Mouse (Mus musculus) MEL (cell line): ENCODE results near the gene 4933428G20Rik.

ENCODE experiments used
- EP300 ChIP-seq, 2 experiments: IDR thresholded peaks; 2 replicates each; pipeline ENCODE4 v1.6.1; 2011; ENCODE audit warnings: improper control_type of control experiment in 2 of 2, low read length in 2 of 2, low read depth in 1 of 2, mild to moderate bottlenecking in 1 of 2
- ETS1 ChIP-seq: IDR thresholded peaks from 2 replicates; pipeline ENCODE4 v1.6.1; 2012; ENCODE audit warnings: low read depth, mild to moderate bottlenecking, inconsistent platforms, low read length, improper control_type of control experiment, moderate library complexity
- GATA1 ChIP-seq: IDR thresholded peaks from 2 replicates; pipeline ENCODE4 v1.6.1; 2011; ENCODE audit warnings: low read depth, low read length, improper control_type of control experiment
- HCFC1 ChIP-seq: IDR thresholded peaks from 2 replicates; pipeline ENCODE4 v1.6.1; 2012; ENCODE audit warnings: low read depth, mild to moderate bottlenecking, inconsistent platforms, low read length, improper control_type of control experiment, moderate library complexity
- POLR2A ChIP-seq, 2 experiments: IDR thresholded peaks; 2 replicates each; pipeline ENCODE4 v1.6.1; 2011 to 2012; ENCODE audit warnings: low read length in 2 of 2, mild to moderate bottlenecking in 2 of 2, control low read depth in 1 of 2, improper control_type of control experiment in 1 of 2, low read depth in 1 of 2, moderate library complexity in 1 of 2; ENCODE audit not compliant: control insufficient read depth in 1 of 2, insufficient read depth in 1 of 2, poor library complexity in 1 of 2
- TAL1 ChIP-seq: IDR thresholded peaks from 2 replicates; pipeline ENCODE4 v1.6.1; 2012; ENCODE audit warnings: mild to moderate bottlenecking, inconsistent platforms, low read length, moderate library complexity, mixed read lengths
- ZC3H11A ChIP-seq: IDR thresholded peaks from 2 replicates; pipeline ENCODE4 v1.6.1; 2012; ENCODE audit warnings: low read depth, mild to moderate bottlenecking, inconsistent platforms, low read length, improper control_type of control experiment

- TF ChIP-seq EP300 (IDR thresholded peaks at IDR 0.05; ENCODE audit: low read depth in 1 of 2, low read length in 2 of 2) (no peak), TAL1 (no peak), GATA1 (no peak), POLR2A (IDR thresholded peaks at IDR 0.05; ENCODE audit: control insufficient read depth in 1 of 2, insufficient read depth in 1 of 2, low read depth in 1 of 2, low read length in 2 of 2, poor library complexity in 1 of 2) (no peak), ZC3H11A (no peak), HCFC1 (no peak), ETS1 (no peak)
Measured at GRCm38 (mm10) chr11:97487656-97488055, 12.5 kb downstream of the 4933428G20Rik start.
